In genomic region chr4:43759571-43760418, GRCm38 (mm10) we compare ENCODE assay signal across 8 mouse cellular contexts. TPM values are rescaled to one million over a fixed set of nuclear protein-coding genes. Genes with fewer than 3 reads are reported as not detected.
DNase-seq lines count a peak whose midpoint lies in the region; ATAC-seq and TF ChIP-seq lines count a peak whose summit lies in the region.

No protein-coding gene starts in this region.

- H3K9me3 ChIP-seq in heart, embryonic 10.5 days: no peaks in the 10 kb centered on the region
- no peaks in the 10 kb centered on the region; the same call in 1 of the 2 replicates for H3K9me3 ChIP-seq in liver, postnatal 0 days (ENCODE audit: low read length)

- DNase-seq in heart, adult 18-20 months: peak; percentile 62 to 67
- no peak for DNase-seq in heart, embryonic 10.5 days (ENCODE audit: low spot score)
- peak; percentile 60 for DNase-seq in brain, embryonic 14.5 days (ENCODE audit: low read depth)
- peak; percentile 38 to 55 for DNase-seq in kidney, postnatal 4 days
- DNase-seq in lung, postnatal 14 days: peak; percentile 15
- no peak for DNase-seq in liver, postnatal 0 days

- no peak for TF ChIP-seq EP300 in liver, postnatal 0 days (IDR thresholded peaks at IDR 0.05; ENCODE audit: low read depth)

- H3K36me3 ChIP-seq in heart, embryonic 10.5 days: no peaks in the 10 kb centered on the region
- no peaks in the 10 kb centered on the region for H3K36me3 ChIP-seq in liver, postnatal 0 days (replicated peaks; ENCODE audit: insufficient read depth, low read length)

- no peak overlapping the region for H3K9ac ChIP-seq in liver, postnatal 0 days (replicated peaks)

- no peak for ATAC-seq in erythroid progenitor cell, adult 5-6 weeks (replicated peaks; ENCODE audit: low FRiP score, poor library complexity, severe bottlenecking)
- ATAC-seq in liver, postnatal 0 days: no peak
- no peak for ATAC-seq in activated CD4-positive, CD25-positive, alpha-beta regulatory T cell, adult 4 months

- H3K27me3 ChIP-seq in heart, embryonic 10.5 days (ENCODE audit: insufficient read depth, poor library complexity, severe bottlenecking): no peaks in the 10 kb centered on the region
- peaks cover 3% of the 10 kb centered on the region; the same call in 1 of the 2 replicates for H3K27me3 ChIP-seq in liver, postnatal 0 days (ENCODE audit: insufficient read depth, low read length)

- no peak for TF ChIP-seq CTCF in brain, embryonic 14.5 days (IDR thresholded peaks at IDR 0.05; ENCODE audit: borderline replicate concordance, extremely low read depth, insufficient read depth, insufficient read length)
- TF ChIP-seq CTCF in liver, postnatal 0 days (IDR thresholded peaks at IDR 0.05; ENCODE audit: low read depth): no peak

- no peak overlapping the region for H3K4me3 ChIP-seq in heart, embryonic 10.5 days
- no peak overlapping the region for H3K4me3 ChIP-seq in liver, postnatal 0 days (ENCODE audit: low read depth, low read length)

- no peak overlapping the region for H3K27ac ChIP-seq in heart, embryonic 10.5 days
- no peak overlapping the region for H3K27ac ChIP-seq in liver, postnatal 0 days (ENCODE audit: low read depth)

- no peak for TF ChIP-seq POLR2A in brain, embryonic 14.5 days (IDR thresholded peaks at IDR 0.05; ENCODE audit: borderline replicate concordance, extremely low read depth, insufficient read depth, insufficient read length, poor library complexity, severe bottlenecking)

- H3K4me2 ChIP-seq in liver, postnatal 0 days (ENCODE audit: low read depth, low read length): no peak overlapping the region

- 77% methylated on average over 21 of the region's 21 CpGs for WGBS in heart, embryonic 10.5 days
- WGBS in liver, postnatal 0 days (ENCODE audit: insufficient replicate concordance): 80% methylated on average over 21 of the region's 21 CpGs

- H3K4me1 ChIP-seq in heart, embryonic 10.5 days: peaks cover 19% of the 10 kb centered on the region; the same call in 1 of the 2 replicates
- H3K4me1 ChIP-seq in liver, postnatal 0 days (ENCODE audit: insufficient read depth): no peaks in the 10 kb centered on the region

RNA-seq across cellular contexts. Expression of gene Olfr159, which starts 11.0 kb away (rescaled TPM):
- total RNA-seq in heart, adult 18-20 months (2021): not detected
- polyA plus RNA-seq in heart, embryonic 10.5 days (2016; fragmentation: Nextera tagmentation; extraction: Ambion mirVana): not detected in 2 replicates
- not detected in 2 replicates for polyA plus RNA-seq in brain, embryonic 14.5 days (2012; rRNA removed)
- total RNA-seq in erythroid progenitor cell, adult 5-6 weeks (2015; ENCODE audit: low replicate concordance): not detected in 2 replicates
- total RNA-seq in erythroid progenitor cell, adult 5-6 weeks (2017; ENCODE audit: low replicate concordance): not detected in 2 replicates
- polyA plus RNA-seq in liver, postnatal 0 days (2015; fragmentation: Nextera tagmentation; extraction: Ambion mirVana): not detected in 2 replicates
- polyA plus RNA-seq in activated CD4-positive, CD25-positive, alpha-beta regulatory T cell, adult 4 months (2017; shearing (Covaris generic)): not detected

RNA-seq across cellular contexts. Expression of gene Spaar, which starts 30.0 kb away (rescaled TPM):
- total RNA-seq in heart, adult 18-20 months (2021): 1 to 10 TPM; 3.4 to 4.5 TPM
- 0.16 and 0.23 TPM in 2 replicates for polyA plus RNA-seq in heart, embryonic 10.5 days (2016; fragmentation: Nextera tagmentation; extraction: Ambion mirVana)
- 0.10 and 0.11 TPM in 2 replicates for polyA plus RNA-seq in brain, embryonic 14.5 days (2012; rRNA removed)
- not detected in 2 replicates for total RNA-seq in erythroid progenitor cell, adult 5-6 weeks (2015; ENCODE audit: low replicate concordance)
- not detected in 2 replicates for total RNA-seq in erythroid progenitor cell, adult 5-6 weeks (2017; ENCODE audit: low replicate concordance)
- polyA plus RNA-seq in liver, postnatal 0 days (2015; fragmentation: Nextera tagmentation; extraction: Ambion mirVana): 0.07 and 0.13 TPM in 2 replicates
- polyA plus RNA-seq in activated CD4-positive, CD25-positive, alpha-beta regulatory T cell, adult 4 months (2017; shearing (Covaris generic)): under 1 TPM in 1 of 2 experiments, not detected in 1; 0.15 TPM

RNA-seq across cellular contexts. Expression of gene Hrct1, which starts 32.8 kb away (rescaled TPM):
- 1 to 10 TPM; 4.2 to 4.9 TPM for total RNA-seq in heart, adult 18-20 months (2021)
- 0.53 and 0.92 TPM in 2 replicates for polyA plus RNA-seq in heart, embryonic 10.5 days (2016; fragmentation: Nextera tagmentation; extraction: Ambion mirVana)
- 0.38 and 0.53 TPM in 2 replicates for polyA plus RNA-seq in brain, embryonic 14.5 days (2012; rRNA removed)
- total RNA-seq in erythroid progenitor cell, adult 5-6 weeks (2015; ENCODE audit: low replicate concordance): not detected in 2 replicates
- not detected in 2 replicates for total RNA-seq in erythroid progenitor cell, adult 5-6 weeks (2017; ENCODE audit: low replicate concordance)
- polyA plus RNA-seq in liver, postnatal 0 days (2015; fragmentation: Nextera tagmentation; extraction: Ambion mirVana): 0.40 and 0.50 TPM in 2 replicates
- polyA plus RNA-seq in activated CD4-positive, CD25-positive, alpha-beta regulatory T cell, adult 4 months (2017; shearing (Covaris generic)): not detected

RNA-seq across cellular contexts. Expression of gene Olfr71, which starts 49.7 kb away (rescaled TPM):
- not detected for total RNA-seq in heart, adult 18-20 months (2021)
- polyA plus RNA-seq in heart, embryonic 10.5 days (2016; fragmentation: Nextera tagmentation; extraction: Ambion mirVana): not detected in 2 replicates
- not detected in 2 replicates for polyA plus RNA-seq in brain, embryonic 14.5 days (2012; rRNA removed)
- total RNA-seq in erythroid progenitor cell, adult 5-6 weeks (2015; ENCODE audit: low replicate concordance): not detected in 2 replicates
- not detected in 2 replicates for total RNA-seq in erythroid progenitor cell, adult 5-6 weeks (2017; ENCODE audit: low replicate concordance)
- not detected in 2 replicates for polyA plus RNA-seq in liver, postnatal 0 days (2015; fragmentation: Nextera tagmentation; extraction: Ambion mirVana)
- polyA plus RNA-seq in activated CD4-positive, CD25-positive, alpha-beta regulatory T cell, adult 4 months (2017; shearing (Covaris generic)): under 1 TPM in 1 of 2 experiments, not detected in 1; 0.13 TPM

RNA-seq across cellular contexts. Expression of gene Olfr70, which starts 59.2 kb away (rescaled TPM):
- total RNA-seq in heart, adult 18-20 months (2021): not detected
- not detected in 2 replicates for polyA plus RNA-seq in heart, embryonic 10.5 days (2016; fragmentation: Nextera tagmentation; extraction: Ambion mirVana)
- not detected in 2 replicates for polyA plus RNA-seq in brain, embryonic 14.5 days (2012; rRNA removed)
- not detected in 2 replicates for total RNA-seq in erythroid progenitor cell, adult 5-6 weeks (2015; ENCODE audit: low replicate concordance)
- total RNA-seq in erythroid progenitor cell, adult 5-6 weeks (2017; ENCODE audit: low replicate concordance): not detected in 2 replicates
- polyA plus RNA-seq in liver, postnatal 0 days (2015; fragmentation: Nextera tagmentation; extraction: Ambion mirVana): not detected in 2 replicates
- polyA plus RNA-seq in activated CD4-positive, CD25-positive, alpha-beta regulatory T cell, adult 4 months (2017; shearing (Covaris generic)): not detected

Comparison
In these comparisons a context has a peak if more than half of its experiments do, and no peak if none do; other contexts are left out.
1. DNase-seq: peak in heart, adult 18-20 months (2 of 2), brain, embryonic 14.5 days (single experiment), kidney, postnatal 4 days (2 of 2) and lung, postnatal 14 days (single experiment); none in heart, embryonic 10.5 days (single experiment) and liver, postnatal 0 days (single experiment).